In the genomic region with DNA sequence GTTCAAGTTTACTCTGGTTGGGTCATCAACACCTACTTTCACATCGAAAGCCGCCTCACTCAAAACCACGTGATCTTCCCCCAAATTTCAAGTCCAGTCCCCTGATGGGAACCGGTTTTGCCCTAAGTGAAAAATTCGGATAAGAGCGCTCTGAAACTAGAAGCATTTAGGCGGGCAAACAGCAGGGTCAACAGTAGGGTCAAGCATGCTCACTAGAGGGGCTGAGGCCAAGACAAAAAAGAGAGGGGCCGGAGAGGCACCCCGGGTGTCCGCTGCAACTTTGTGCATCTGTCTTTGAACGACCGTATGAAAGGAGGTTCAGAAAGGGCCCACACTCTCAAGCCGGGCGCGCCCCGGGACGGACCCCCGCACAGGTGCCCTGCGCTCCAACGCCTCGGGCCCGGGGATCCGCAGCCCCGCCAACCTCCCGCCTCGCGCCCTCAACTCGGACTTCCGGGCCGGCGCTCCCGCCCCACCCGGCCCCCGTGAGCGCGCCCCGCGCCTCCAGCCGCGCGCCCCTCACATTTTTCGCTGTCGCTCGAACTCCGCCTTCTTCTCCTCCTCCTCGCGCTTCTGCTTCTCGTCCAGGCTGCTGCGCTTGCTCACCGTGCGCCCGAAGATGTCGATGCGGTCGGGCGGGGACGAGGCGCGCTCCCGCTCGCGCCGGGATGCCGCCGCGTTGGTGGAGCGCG, we compare ENCODE assay signal across 8 mouse cellular contexts. TPM values are rescaled to one million over a fixed set of nuclear protein-coding genes. Genes with fewer than 3 reads are reported as not detected.
A peak's percentile ranks its signal among the peaks of the same experiment; 100 is the strongest.
DNase-seq lines count a peak whose midpoint lies in the region; ATAC-seq and TF ChIP-seq lines count a peak whose summit lies in the region.

No protein-coding gene starts in this region.

- H3K79me2 ChIP-seq in CH12.LX (replicated peaks; ENCODE audit: control insufficient read depth, extremely low read depth, insufficient read depth, poor library complexity, severe bottlenecking), result peaks cover 53% of the 10 kb centered on the region

- dilution Hi-C loops in CH12.LX (cut with MboI; ENCODE audit: extremely low pct_ligation_motif_present, extremely low pct_unique_long_range_greater_than_20kb, low sequenced_read_pairs), result no loop called here

- DNase-seq in CH12.LX (ENCODE audit: extremely low read depth), result peak; percentile 44
- DNase-seq in c-Kit-negative CD71-positive TER-119-positive erythroid progenitor cells, embryonic 14.5 days (ENCODE audit: low read depth, low spot score), result peak; percentile 40
- peak; percentile 73 to 75 for DNase-seq in heart, postnatal 10 days
- peak; percentile 75 to 84 for DNase-seq in kidney, postnatal 4 days
- peak; percentile 72 for DNase-seq in liver, postnatal 0 days

- intact Hi-C loops in heart, postnatal 10 days (cut with DNase I), result loop anchor here (2.0 to 5.0 kb wide), 2 partner anchors 27 to 143 kb away; no protein-coding TSS in a partner anchor

- peak overlapping the region; percentile 100 for H3K9ac ChIP-seq in CH12.LX (ENCODE audit: insufficient read depth, low read depth)
- H3K9ac ChIP-seq in forebrain, embryonic 12.5 days, result peak overlapping the region; percentile 99
- H3K9ac ChIP-seq in liver, postnatal 0 days (replicated peaks), result peak overlapping the region; percentile 100
- peak overlapping the region; percentile 99 for H3K9ac ChIP-seq in neural tube, embryonic 14.5 days (replicated peaks; ENCODE audit: low read depth, low read length)

- no peaks in the 10 kb centered on the region for H3K27me3 ChIP-seq in CH12.LX (replicated peaks)
- H3K27me3 ChIP-seq in forebrain, embryonic 12.5 days, result no peaks in the 10 kb centered on the region
- H3K27me3 ChIP-seq in liver, postnatal 0 days (ENCODE audit: insufficient read depth, low read length), result no peaks in the 10 kb centered on the region
- no peaks in the 10 kb centered on the region for H3K27me3 ChIP-seq in neural tube, embryonic 14.5 days (ENCODE audit: control insufficient read depth, insufficient read depth, low read length)
- H3K27me3 ChIP-seq in testis, adult 2 months (ENCODE audit: control insufficient read depth, insufficient read depth, low read length), result no peaks in the 10 kb centered on the region

- no peaks in the 10 kb centered on the region for H3K9me3 ChIP-seq in CH12.LX (replicated peaks; ENCODE audit: low read length)
- H3K9me3 ChIP-seq in forebrain, embryonic 12.5 days, result no peaks in the 10 kb centered on the region
- H3K9me3 ChIP-seq in liver, postnatal 0 days (ENCODE audit: low read length), result no peaks in the 10 kb centered on the region
- no peaks in the 10 kb centered on the region for H3K9me3 ChIP-seq in neural tube, embryonic 14.5 days (ENCODE audit: control insufficient read depth, low read length)

- no peak for TF ChIP-seq RAD21 in CH12.LX (IDR thresholded peaks at IDR 0.05; ENCODE audit: low read depth, low read length)

- WGBS in forebrain, embryonic 12.5 days, result 0% methylated on average over 51 of the region's 68 CpGs
- under 1% methylated on average over 56 of the region's 68 CpGs for WGBS in liver, postnatal 0 days (ENCODE audit: insufficient replicate concordance)
- under 1% methylated on average over 47 of the region's 68 CpGs for WGBS in neural tube, embryonic 14.5 days

- no peak; the same call in 1 of the 2 replicates for TF ChIP-seq POLR2A in CH12.LX (IDR thresholded peaks at IDR 0.05; ENCODE audit: low read depth, low read length)
- peak; percentile 24; the same call in 1 of the 2 replicates for TF ChIP-seq POLR2A in testis, adult 2 months (IDR thresholded peaks at IDR 0.05; ENCODE audit: control insufficient read depth, low read depth, low read length)

- H3K4me3 ChIP-seq in CH12.LX (replicated peaks in 1 of 3; ENCODE audit: low read depth in 2 of 3, low read length in 2 of 3, poor library complexity in 1 of 3), result peak overlapping the region; percentile 81 to 90 (median 82)
- peak overlapping the region; percentile 89 for H3K4me3 ChIP-seq in forebrain, embryonic 12.5 days (replicated peaks)
- H3K4me3 ChIP-seq in liver, postnatal 0 days (ENCODE audit: low read depth, low read length), result peak overlapping the region; percentile 94
- peak overlapping the region; percentile 87 for H3K4me3 ChIP-seq in neural tube, embryonic 14.5 days (ENCODE audit: low read depth, low read length)
- H3K4me3 ChIP-seq in testis, adult 2 months (ENCODE audit: control insufficient read depth, low read depth, low read length), result peak overlapping the region; percentile 90

- peak overlapping the region; percentile 70 for H3K4me2 ChIP-seq in CH12.LX (ENCODE audit: insufficient read depth, low read depth, poor library complexity, severe bottlenecking)
- peak overlapping the region; percentile 81 for H3K4me2 ChIP-seq in forebrain, embryonic 12.5 days
- H3K4me2 ChIP-seq in liver, postnatal 0 days (ENCODE audit: low read depth, low read length), result peak overlapping the region; percentile 83
- H3K4me2 ChIP-seq in neural tube, embryonic 14.5 days (ENCODE audit: low read depth, low read length), result peak overlapping the region; percentile 88

- H3K27ac ChIP-seq in CH12.LX (ENCODE audit: insufficient read depth, low read depth), result peak overlapping the region; percentile 54
- peak overlapping the region; percentile 97 for H3K27ac ChIP-seq in forebrain, embryonic 12.5 days
- peak overlapping the region; percentile 97 for H3K27ac ChIP-seq in liver, postnatal 0 days (ENCODE audit: low read depth)
- H3K27ac ChIP-seq in neural tube, embryonic 14.5 days (ENCODE audit: low read depth, low read length), result peak overlapping the region; percentile 98
- H3K27ac ChIP-seq in testis, adult 2 months (ENCODE audit: control insufficient read depth, insufficient read depth, low read depth, low read length), result peak overlapping the region; percentile 80

- in situ Hi-C loops in CH12.LX (cut with MboI; ENCODE audit: low pct_ligation_motif_present, low pct_unique_long_range_greater_than_20kb, low sequenced_read_pairs), result loop anchor here (25.0 kb wide), 1 partner anchor 227 kb away; no protein-coding TSS in a partner anchor

- no peak for TF ChIP-seq CTCF in CH12.LX (conservative IDR thresholded peaks at IDR 0.05 in 1 of 2, IDR thresholded peaks at IDR 0.05 in 1 of 2; ENCODE audit: low read depth in 2 of 2, low read length in 2 of 2)
- TF ChIP-seq CTCF in liver, postnatal 0 days (IDR thresholded peaks at IDR 0.05; ENCODE audit: low read depth), result no peak
- no peak for TF ChIP-seq CTCF in testis, adult 2 months (IDR thresholded peaks at IDR 0.05; ENCODE audit: control insufficient read depth, insufficient read depth, insufficient replicate concordance, low read depth, low read length)

- peak; percentile 79 for ATAC-seq in forebrain, embryonic 12.5 days (ENCODE audit: low FRiP score)
- ATAC-seq in liver, postnatal 0 days, result peak; percentile 78
- ATAC-seq in neural tube, embryonic 14.5 days (ENCODE audit: low read depth), result peak; percentile 77

- peaks cover 0 to 36% of the 10 kb centered on the region in 2 experiments; a peak in 2 of 4 replicates for H3K4me1 ChIP-seq in CH12.LX (ENCODE audit: control insufficient read depth in 1 of 2, insufficient read depth in 2 of 2)
- peaks cover 42% of the 10 kb centered on the region for H3K4me1 ChIP-seq in forebrain, embryonic 12.5 days
- peaks cover 36% of the 10 kb centered on the region for H3K4me1 ChIP-seq in liver, postnatal 0 days (ENCODE audit: insufficient read depth)
- H3K4me1 ChIP-seq in neural tube, embryonic 14.5 days (ENCODE audit: control insufficient read depth, insufficient read depth, low read length), result peaks cover 35% of the 10 kb centered on the region
- peaks cover 10% of the 10 kb centered on the region; the same call in 1 of the 2 replicates for H3K4me1 ChIP-seq in testis, adult 2 months (ENCODE audit: control insufficient read depth, insufficient read depth, low read length)

- no peak for TF ChIP-seq EP300 in CH12.LX (IDR thresholded peaks at IDR 0.05; ENCODE audit: low read length)
- TF ChIP-seq EP300 in liver, postnatal 0 days (IDR thresholded peaks at IDR 0.05; ENCODE audit: low read depth), result no peak

- H3K36me3 ChIP-seq in CH12.LX (replicated peaks in 1 of 2; ENCODE audit: control insufficient read depth in 1 of 2, insufficient read depth in 1 of 2, low read length in 1 of 2), result peaks cover 0 to 19% of the 10 kb centered on the region in 2 experiments
- H3K36me3 ChIP-seq in forebrain, embryonic 12.5 days (replicated peaks), result no peaks in the 10 kb centered on the region
- H3K36me3 ChIP-seq in liver, postnatal 0 days (replicated peaks; ENCODE audit: insufficient read depth, low read length), result no peaks in the 10 kb centered on the region
- no peaks in the 10 kb centered on the region for H3K36me3 ChIP-seq in neural tube, embryonic 14.5 days (ENCODE audit: control insufficient read depth, insufficient read depth, low read length)
- H3K36me3 ChIP-seq in testis, adult 2 months (ENCODE audit: control insufficient read depth, insufficient read depth, low read length), result no peaks in the 10 kb centered on the region

TF ChIP-seq in CH12.LX, 34 proteins besides CTCF, POLR2A, EP300 and RAD21:
- TF ChIP-seq USF2 (conservative IDR thresholded peaks at IDR 0.05; ENCODE audit: low read depth, low read length), result peak; percentile 46; the same call in 1 of the 2 replicates
- no peak for TF ChIP-seq MAZ (IDR thresholded peaks at IDR 0.05; ENCODE audit: low read depth, low read length)
- TF ChIP-seq SMC3 (IDR thresholded peaks at IDR 0.05; ENCODE audit: low read depth, low read length), result no peak

RNA-seq across cellular contexts. Expression of a gene that starts 0.7 kb away (rescaled TPM):
- total RNA-seq in CH12.LX (2012; rRNA removed) (35.1 and 46.2 TPM in 2 replicates), CH12.LX (2014; rRNA removed) (58.5 and 73.7 TPM in 2 replicates)
- 135 and 159 TPM in 2 replicates for polyA plus RNA-seq in CH12.LX (2012; ENCODE audit: insufficient read length, low read depth)
- 218 and 225 TPM in 2 replicates for polyA plus RNA-seq in forebrain, embryonic 12.5 days (2016; fragmentation: Nextera tagmentation; extraction: Ambion mirVana)
- total RNA-seq in heart, postnatal 10 days (2021), result 10 to 100 TPM; 43.4 to 44.8 TPM
- polyA plus RNA-seq in liver, postnatal 0 days (2015; fragmentation: Nextera tagmentation; extraction: Ambion mirVana), result 40.5 and 43.2 TPM in 2 replicates
- polyA plus RNA-seq in neural tube, embryonic 14.5 days (2014; fragmentation: Nextera tagmentation; extraction: Ambion mirVana), result 167 and 187 TPM in 2 replicates
- polyA plus RNA-seq in testis, adult 2 months (2012; rRNA removed), result 21.5 and 28.4 TPM in 2 replicates

RNA-seq across cellular contexts. Expression of a gene that starts 28.6 kb away (rescaled TPM):
- 0.21 and 0.25 TPM in 2 replicates for total RNA-seq in CH12.LX (2012; rRNA removed)
- not detected in 2 replicates for total RNA-seq in CH12.LX (2014; rRNA removed)
- 0.06 and 0.12 TPM in 2 replicates for polyA plus RNA-seq in CH12.LX (2012; ENCODE audit: insufficient read length, low read depth)
- polyA plus RNA-seq in forebrain, embryonic 12.5 days (2016; fragmentation: Nextera tagmentation; extraction: Ambion mirVana), result 57.5 and 68.2 TPM in 2 replicates
- 10 to 100 TPM; 44.6 to 49.7 TPM for total RNA-seq in heart, postnatal 10 days (2021)
- polyA plus RNA-seq in liver, postnatal 0 days (2015; fragmentation: Nextera tagmentation; extraction: Ambion mirVana), result 1.0 TPM in 2 replicates
- 17.7 and 27.7 TPM in 2 replicates for polyA plus RNA-seq in neural tube, embryonic 14.5 days (2014; fragmentation: Nextera tagmentation; extraction: Ambion mirVana)
- polyA plus RNA-seq in testis, adult 2 months (2012; rRNA removed), result 3.4 and 5.4 TPM in 2 replicates

Comparison
In these comparisons a context has a peak if more than half of its experiments do, and no peak if none do; other contexts are left out.
1. Peak in every context shown above with its lines: DNase-seq, ATAC-seq, H3K4me3 ChIP-seq and H3K27ac ChIP-seq.